Mouse (Mus musculus) layer of hippocampus, postnatal 36 days (tissue): Measurements from ENCODE around the gene Ankrd42. TPM values are rescaled to one million over a fixed set of nuclear protein-coding genes. Genes with fewer than 3 reads are reported as not detected.

Experiments
- DNase-seq, 2 experiments: peaks; one replicate each; pipeline ENCODE4 v3.0.0; 2022
- total RNA-seq, 2 experiments: library from RNA; stranded (reverse); gene quantifications; 2 replicates each; pipeline ENCODE4 v1.2.3; 2021

Gene Ankrd42
- total RNA-seq, 2 experiments from 2014 or later: 17.7 to 17.8 TPM

GRCm38 (mm10) chr7:92560986-92561876, 75.7 kb downstream of the Ankrd42 start, which contains the start of gene Ccdc90b:
Gene Ccdc90b, plus strand, starts transcription at chr7:92561149.
- peak; percentile 91 to 93 for DNase-seq

DNA sequence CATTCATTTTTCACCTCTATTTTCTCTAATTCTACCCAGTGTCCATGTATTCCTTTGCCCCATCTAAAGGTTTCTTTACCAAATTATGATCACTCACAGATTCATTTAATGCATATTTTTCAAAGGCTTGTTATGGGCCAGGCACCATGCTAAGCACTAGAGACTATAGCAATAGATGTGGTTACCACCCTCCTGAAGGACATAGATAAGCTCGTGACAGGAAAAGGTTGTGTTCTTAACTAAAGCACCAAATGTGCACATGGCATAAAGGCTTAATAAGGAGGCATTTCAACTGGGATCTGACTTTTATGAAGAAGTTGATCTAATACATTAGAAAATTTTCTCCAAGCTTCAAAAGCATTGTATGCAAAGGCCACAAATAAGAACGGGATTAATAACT, 78.2 kb downstream of the Ankrd42 start:
- no peak for DNase-seq

DNA sequence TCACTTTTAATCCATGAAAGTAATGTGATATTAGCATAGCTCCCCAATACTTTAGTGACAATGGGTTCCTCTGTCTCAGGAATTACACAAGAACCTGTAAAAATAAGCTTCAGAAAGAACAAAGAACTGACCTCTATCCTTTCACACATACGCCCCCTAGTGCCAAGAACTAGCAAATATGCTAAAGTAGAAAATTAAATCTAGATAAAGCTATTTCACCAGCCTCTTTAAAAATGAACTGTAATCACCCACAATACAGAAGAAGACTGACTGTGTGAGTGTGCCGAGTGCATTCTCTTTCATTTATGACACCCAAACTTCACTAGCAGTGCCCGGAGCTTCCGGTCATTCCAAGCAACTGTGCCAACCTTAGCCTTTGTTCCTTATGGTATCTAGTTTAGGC, 86.0 kb downstream of the Ankrd42 start:
- no peak for DNase-seq

DNA sequence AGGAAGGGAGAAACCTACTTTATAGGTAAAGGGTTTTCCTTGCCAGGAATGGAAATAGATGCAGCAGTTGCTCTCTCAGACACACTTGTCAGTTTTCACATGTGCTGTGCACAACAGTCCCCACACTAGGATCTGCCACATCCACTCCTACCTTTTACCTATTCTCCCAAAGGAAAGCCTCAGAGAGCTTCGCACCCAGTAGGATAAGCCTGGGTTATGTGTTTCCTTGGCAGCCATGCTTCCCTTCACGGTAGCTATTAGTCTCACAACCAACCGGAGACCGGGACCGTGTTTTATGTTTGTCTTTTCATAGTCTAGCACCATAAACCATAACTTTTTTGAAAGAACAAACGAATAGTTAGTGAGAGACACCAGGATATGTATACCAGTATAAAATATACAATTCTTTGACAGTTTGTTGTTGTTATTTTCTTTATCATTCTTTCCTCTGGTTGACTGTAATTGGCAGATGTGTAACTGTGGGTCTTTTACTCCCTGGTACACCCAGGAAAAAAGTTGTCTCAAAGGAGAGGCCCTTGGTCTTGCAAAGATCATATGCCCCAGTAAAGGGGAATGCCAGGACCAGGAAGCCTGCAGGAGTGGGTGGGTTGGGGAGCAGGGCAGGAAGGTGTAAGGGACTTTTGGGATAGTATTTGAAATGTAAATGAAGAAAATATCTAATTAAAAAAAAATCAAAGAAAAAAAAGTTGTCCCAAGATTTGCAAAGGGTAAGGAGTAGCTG, 86.5 kb downstream of the Ankrd42 start:
- no peak for DNase-seq

- no peak for DNase-seq
Measured at GRCm38 (mm10) chr7:92546763-92547162, 90.2 kb downstream of the Ankrd42 start.

DNA sequence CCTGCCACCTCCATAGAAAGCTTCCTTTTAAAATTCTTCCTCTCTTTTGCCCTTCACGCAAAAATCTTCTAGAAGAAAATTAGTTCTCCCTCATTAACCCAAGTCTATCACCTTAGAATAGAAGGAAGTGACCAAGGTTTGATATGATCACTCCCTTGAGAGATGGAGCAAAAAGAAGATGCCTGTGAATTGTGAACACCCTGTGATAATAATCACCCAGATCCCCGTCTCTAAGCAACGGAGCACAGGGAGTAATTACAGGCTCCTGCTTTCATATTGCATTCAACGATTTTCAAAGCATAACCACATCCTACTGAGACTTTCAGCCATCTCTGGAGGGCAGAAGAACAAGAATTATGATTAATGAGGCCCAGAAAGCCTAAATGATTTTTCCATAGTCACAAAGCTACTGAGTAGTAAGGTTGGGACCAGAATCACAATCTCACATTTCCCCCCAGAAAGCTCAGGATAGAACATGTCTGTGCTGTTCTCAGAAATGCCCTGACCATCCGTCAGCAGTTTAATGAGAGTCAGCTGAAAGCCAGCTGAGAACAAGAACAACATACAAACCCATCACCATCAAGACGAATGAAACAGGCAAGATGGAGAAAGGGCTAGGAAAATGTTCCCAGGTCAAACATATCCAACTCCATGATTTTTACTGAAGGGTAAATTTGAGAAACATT, 104.4 kb downstream of the Ankrd42 start:
- no peak for DNase-seq

Other genes starting within 250 kb of the Ankrd42 start
- gene Ccdc90b, start 76.0 kb downstream of the Ankrd42 start, total RNA-seq: 10 to 100 TPM; 15.9 to 17.1 TPM
- gene Pcf11, start 32.8 kb upstream of the Ankrd42 start, total RNA-seq: 10 to 100 TPM; 60.1 to 76.1 TPM
- gene Rab30, start 104.5 kb upstream of the Ankrd42 start, total RNA-seq: 10 to 100 TPM; 48.7 to 49.2 TPM
- gene Ddias, start 237.1 kb upstream of the Ankrd42 start, total RNA-seq: under 1 TPM; 0.42 to 0.78 TPM
- gene Prcp, start 237.3 kb upstream of the Ankrd42 start, total RNA-seq: 1 to 10 TPM; 7.5 to 8.2 TPM